Mouse (Mus musculus) yolk sac, embryonic 10.5 days (tissue): ENCODE measurements around the gene Zfp62.

Experiments used
- DNase-seq: peaks from one replicate; pipeline ENCODE4 v3.0.0-alpha.2; 2017; ENCODE audit warnings: low spot score

Zfp62 gene

DNA sequence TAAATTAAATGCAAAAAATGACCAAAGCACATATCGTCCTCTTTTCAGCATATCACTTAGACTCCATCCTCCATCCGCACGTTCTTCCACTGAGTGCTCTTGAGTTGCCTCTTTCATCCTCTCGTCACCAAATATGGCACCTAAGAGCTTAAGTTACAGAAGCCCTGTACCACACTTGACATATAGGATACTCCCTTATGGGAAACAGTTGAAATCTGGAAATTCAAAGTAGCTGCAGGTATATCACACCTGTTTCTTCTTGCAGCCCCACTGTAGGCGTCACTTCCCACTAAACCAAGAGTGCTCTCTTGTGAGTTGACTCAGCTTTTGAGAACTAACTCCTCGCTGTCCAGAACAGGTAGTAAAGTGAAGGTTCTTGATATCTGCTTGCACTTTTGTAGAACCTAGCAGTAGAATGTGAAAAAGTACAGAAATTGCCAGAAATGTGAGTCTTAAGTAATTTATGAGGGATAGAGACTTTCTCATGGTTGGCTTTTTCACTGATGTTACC, 2.0 kb downstream of the Zfp62 start:
- no peak for DNase-seq

DNA sequence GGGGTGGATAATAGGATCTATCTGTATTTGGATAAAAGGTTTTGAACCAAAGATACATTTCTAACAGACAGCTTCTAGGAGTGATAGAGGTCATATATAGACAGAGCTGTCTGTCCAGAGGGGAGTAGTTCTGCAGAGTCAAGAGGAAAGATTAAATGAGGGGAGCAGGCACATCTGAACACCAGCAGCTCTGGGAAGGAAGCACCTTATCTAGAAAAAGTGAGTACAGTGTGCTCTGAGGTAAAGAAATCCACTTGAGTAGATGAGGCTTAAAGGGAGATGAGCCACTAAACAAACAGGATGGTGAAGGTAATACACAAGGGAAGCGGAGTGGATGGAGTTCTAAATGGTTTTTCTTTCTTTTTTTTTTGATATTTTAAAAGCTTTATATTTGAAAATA, 4.4 kb downstream of the Zfp62 start:
- DNase-seq: no peak

DNA sequence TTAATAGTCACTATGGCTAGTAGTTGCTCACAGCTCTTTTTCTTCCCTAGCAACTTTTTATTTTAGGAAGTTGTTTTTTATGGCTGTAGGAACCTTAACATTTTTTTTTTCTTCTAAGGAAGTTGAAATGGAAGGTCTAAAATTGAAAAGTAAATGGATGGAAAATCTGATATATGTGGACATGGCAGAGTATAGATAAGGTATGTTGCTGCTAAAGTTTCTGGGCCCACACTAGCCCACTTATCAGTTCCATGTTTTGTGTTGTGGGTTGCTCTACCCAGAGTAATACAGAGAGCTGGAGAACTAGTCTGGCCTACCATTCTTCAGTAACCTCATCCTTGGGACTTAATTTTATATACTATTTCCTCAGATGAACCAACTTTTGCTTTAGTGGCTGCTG, 9.5 kb downstream of the Zfp62 start:
- DNase-seq: no peak

DNA sequence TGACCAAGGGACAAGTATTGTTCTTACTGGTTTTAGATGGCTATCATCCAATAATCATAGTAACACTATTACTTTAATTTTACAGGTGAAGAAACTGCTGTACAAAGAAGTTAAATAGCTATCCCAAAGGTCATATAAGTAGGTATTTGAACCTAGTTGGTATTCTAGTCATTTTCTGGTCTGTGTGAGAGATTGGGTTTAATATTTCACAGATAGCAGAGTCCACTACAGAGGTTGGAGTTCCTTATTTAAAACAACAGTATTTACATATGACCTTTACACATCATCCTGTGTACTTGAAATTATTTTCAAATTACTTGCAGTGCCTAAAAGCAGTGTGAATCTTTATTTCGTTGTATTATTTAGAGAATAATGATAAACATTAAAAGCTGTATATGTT, 10.4 kb downstream of the Zfp62 start:
- no peak for DNase-seq

DNA sequence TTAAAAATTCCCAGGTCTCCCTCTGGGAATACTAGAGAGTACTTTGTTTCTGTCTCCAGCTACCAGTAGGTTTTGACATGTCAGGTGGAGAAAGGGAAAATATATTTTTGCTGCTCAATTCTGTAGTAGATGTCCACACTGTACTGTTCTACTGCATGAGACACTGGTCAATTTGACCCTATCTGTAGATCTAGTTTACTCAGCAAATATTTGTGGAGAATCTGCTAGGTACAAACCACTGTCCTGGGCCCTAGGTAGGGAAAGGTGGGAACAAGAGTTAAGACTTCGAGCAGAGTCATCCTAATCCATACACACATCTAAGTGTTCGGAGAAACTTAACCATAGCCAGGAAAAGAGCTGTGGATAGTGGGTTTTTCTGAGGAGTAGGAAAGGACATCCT, 16.2 kb downstream of the Zfp62 start:
- DNase-seq: no peak

DNA sequence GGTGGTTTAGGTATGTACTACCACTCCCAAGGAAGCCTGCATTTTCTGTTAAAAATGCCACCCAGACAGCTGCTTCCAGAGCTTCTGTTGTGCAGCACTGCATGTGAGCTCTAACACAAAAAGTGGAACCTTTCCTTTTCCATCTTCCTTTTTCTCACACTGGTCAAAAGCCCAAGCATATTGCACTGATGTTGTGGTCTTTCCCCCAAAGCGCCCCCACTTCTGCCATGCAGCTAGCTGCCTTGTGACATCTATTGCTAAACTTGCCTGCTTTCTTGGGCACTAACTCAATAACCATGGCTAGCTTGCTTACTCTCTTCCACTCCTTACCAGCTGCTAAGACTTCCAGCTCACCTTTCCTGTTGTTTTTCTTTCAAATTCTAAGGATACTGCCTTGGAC, 21.4 kb downstream of the Zfp62 start:
- DNase-seq: no peak

DNA sequence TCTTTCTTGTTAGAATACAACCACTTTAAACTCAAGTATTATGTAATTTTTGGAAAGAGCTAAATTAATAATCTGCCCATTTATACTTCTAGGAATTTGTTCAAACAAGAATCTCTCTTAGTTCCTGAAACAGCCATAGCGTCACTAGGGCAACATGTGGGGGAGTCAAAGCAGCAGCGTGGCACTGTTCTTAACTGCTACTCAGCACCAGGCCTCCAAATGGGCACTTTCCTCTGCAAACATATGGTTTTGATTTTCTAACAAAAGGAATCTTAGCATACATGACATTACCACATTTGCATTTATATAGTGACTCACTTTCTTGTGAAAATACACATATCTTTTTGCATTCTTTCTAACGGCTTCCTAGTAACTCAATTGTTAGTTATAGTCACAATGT, 29.7 kb downstream of the Zfp62 start:
- DNase-seq: no peak

DNA sequence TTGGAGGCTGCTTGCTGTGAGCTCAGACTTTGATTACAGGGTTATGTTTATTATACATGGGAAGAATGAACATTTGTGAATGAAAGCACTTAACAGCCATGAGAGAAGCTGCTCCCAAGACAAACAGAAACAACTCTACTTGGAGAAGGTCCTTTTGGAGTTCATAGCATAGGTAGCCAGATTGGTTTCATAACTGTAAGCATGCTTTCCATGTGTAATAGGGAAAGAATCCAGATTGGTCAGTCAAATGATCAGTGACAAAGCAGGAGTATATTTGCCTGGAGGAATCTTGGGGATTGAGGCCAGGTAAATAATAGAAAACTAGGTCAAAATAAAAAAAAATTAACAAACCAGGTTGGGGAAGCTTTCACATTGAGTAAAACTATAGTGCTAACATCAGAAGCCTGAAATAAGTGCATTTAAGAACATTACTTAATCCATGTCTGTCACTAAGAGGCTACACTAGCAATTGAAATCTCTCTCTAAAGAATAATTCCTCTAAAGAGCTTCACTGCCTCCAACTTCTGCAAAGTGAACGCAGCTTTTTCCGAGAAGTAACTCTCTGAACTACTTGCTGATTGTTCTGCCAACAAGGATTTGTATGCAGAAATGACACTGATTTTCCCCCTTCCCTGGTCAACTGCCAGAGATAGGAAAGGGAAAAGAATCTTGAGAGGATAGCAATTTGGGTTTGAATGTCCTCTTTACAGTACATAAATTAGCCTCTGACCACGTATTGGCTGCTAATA, 32.5 kb downstream of the Zfp62 start:
- no peak for DNase-seq

DNA sequence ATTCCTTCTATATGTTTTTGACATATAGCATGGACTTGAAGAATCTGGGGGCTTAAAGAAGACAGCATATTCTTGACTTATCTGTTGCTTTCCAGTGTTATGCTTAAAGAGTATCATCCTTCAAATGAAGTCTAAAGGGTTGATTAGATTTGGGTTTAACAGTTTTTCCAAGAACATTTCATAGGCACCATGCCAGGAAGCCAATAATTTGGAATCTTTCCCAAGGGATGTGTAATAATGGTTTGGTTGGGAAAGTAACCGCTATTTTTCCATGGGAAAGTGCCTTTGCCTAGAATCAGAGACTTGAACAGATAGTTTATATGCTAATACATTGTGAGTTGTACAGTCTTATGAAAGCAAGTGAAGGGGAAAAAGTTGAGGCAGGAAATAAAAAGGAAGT, 33.8 kb downstream of the Zfp62 start:
- no peak for DNase-seq

DNA sequence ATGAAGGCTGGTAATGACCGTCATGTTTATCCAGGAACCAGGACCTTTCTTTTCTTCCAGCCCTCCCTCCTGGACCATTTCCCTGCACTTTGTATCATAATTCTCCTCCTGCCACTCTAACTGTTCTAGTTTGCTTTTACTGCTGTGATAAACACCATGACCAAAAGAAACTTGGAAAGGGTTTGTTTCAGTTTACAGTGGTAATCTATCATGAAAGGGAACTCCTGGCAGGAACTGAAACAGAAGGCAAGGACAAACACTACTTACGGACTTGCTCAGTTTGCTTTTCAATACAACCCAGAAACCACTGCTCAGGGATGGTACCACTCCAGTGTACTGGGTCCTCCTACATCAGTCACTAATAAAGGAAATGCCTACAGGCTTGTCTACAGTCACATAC, 34.4 kb downstream of the Zfp62 start:
- DNase-seq: no peak

DNA sequence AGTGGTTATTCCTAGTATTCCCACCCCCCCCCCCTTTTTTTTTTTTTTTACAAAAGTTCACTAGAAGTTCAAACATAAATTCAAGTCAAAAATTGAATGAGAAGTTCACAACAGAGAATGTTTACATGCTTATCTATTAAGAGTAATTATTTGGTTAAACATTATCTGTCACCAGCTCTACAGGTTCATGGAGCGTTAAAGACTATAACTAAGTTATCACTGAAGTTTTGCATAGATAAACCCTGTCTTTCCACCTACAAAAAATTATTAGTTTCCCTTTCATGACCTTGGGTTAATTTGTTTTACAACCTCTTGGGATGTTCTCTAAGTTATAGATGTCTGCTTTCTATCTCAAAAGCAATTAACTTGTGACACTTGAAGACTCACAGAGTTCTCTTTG, 37.2 kb downstream of the Zfp62 start:
- DNase-seq: no peak

DNA sequence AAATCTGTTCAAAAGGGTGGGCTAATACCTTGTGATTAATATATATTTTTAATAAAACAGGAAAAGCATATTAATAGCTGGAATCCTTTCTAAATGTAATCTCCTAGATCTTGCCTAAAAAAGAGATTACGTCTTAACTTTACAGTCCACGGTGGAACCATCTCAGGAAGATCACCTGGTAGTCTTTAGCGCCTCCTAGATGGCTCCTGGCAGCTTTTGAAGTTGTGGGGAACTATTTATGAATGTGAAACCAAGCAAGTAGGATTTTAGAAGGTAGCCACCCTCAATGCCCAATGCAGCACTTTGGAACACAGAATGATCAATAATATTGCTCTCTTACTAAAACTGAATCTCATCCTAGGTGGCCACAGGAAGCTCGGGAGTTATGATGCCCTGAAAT, 37.8 kb downstream of the Zfp62 start:
- DNase-seq: no peak

DNA sequence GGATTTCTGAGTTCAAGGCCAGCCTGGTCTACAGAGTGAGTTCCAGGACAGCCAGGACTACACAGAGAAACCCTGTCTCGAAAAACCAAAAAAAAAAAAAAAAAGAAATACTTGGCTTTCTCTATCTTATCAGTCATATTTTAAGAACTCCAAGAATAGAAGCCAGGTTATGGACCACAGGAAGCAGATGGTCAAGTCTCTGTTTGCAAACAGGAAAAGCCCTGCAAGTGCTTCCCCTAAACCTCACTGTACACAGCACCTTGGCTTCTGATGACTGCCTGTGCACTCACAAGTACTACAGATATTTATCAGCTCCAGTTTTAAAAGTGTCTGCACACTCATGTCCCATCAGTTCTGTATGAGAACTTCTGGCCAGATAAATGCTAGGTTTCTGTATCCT, 38.4 kb downstream of the Zfp62 start:
- DNase-seq: no peak

DNA sequence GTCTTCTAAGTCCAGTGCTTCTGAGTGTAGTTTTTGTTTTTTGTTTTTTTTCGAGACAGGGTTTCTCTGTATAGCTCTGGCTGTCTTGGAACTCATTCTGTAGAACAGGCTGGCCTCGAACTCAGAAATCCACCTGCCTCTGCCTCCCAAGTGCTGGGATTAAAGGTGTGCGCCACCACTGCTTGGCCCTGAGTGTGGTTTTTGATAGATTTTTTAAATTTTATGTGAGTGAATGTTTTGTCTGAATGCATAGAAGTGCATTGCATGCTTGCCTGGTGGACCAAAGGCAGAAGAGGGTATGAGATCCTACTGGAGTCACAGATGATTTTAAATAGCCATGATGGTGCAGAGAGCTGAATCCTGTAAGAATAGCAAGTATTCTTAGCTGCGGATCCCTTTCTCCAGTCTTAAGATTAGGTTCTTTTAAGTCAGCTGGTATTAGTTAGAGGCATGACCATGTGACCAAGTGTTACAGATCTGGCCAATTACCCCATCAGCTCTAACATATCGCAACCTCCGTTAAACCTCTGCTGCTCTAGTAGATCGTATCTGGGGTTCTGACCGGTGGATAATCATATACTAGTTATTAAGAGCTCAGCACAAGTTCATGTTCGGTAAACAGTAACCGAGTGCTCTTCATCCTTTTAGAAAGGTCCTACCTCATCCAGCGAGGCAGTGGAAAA, 40.0 kb downstream of the Zfp62 start:
- no peak for DNase-seq

DNA sequence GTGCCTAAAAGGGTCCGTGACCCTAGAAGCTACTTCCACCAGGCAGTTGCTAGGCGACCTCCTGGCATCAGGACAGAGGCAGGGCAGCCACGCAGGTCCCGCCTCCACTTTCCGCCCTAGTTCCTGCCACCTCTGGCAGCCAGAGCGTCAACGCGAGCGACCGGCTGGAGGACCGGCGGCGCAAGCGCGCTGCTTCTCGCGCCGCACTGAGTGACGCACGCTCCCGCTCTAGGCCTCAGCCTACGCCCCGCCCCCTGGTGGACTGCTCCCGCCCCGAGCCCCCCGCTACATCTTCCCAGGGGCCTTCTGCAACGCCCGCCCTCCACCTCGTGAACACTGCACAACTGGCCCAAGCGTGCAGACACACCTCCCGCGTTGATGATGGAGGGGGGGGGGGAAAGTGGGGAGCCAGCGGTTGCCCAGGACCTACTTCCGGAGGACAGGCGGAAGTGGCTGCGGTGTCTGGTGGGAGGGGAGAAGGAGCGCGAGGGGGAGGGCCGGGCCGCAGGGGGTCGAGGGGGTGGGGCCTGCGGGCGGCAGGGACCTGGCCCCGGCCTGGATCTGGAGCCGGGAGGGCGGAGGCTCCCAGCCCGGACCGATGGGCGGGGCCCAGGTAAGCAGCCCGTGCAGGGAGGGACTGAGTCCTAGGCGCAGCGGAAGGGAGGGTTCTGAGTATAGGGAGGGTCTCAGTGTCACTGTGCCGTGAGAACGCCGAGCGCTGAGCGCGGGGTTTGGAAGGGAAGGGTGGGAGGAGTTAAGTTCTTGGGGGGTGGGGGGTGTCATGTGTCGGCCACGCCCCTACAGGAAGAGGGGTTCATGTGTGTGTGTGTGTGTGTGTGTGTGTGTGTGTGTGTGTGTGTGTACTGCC, 40.9 kb downstream of the Zfp62 start, which contains the start of gene Mgat1:
Gene Mgat1 (plus strand): TSS at position 465 of the 868 bp plus-strand sequence.
- DNase-seq: peak; percentile 100

DNA sequence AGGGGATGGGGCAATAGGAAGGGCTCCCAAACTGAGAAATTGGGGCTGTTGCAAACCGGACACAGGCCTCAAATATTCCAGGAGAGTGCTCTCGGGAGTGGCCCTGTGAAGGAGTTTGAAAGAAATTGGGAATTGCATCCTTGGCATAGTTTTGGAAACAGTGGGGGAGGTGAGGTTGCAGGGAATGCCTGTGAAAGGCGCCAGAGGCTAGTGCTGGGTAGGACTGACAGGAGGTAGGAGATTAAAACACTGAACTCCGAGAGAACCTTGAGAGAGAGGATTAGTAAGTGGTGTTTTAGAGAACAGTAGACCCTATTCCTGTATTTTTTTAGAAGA, 41.5 kb downstream of the Zfp62 start:
- no peak for DNase-seq

DNA sequence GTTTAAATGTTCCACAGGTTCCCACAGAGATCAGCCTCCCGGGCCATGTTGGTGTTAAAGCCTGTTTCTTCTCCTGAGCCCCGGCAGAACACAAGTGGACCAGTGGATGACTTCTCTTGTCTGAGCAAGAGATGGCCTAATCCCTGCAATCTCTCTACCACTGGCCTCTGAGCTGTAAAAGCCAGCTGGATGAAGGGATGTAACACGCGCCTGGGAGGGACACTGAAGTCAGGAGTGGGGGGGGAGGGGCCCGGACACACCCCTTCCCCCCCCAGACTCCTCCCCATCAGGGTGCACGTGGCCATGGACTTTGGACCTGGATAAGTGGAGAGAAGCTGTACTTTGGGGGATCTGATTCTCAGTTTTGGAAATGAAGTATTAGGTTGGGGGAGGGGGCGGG, 42.1 kb downstream of the Zfp62 start:
- peak; percentile 81 for DNase-seq

DNA sequence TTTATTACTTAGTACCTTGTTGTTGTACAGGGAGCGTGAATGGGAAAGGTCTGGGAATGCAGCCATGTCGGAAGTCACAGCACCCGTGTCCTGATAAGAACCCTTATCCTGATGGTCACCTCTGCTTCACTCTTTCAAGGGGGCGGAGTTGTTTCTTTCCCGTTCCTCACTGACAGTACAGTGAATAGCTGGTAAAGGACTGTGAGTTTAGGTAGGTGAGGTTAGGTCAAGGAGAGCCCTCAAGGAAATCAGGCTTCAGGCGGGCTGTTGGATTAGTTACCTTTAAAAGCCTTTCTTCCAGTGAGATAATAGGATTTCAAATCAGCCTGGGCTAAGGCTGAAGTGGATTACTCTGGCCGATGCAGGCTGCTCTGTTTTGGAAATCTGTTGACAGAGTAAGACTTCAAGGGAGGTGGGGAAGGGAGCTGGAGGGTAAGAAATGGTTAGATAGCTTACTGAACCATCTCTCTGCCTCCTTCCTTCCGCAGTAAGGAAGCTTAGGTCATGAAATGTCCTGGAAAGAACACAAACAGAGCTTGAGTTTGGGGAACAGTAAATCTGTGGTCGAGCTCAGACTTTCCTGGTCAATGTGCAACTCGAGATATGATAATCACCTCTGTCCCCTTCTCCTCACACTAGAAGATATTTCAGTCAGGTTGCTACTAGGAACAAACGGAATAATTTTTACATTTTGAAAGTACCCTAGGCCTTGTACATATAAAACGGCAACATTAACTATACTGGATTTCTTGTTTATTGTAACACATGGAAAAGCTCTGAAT, 42.7 kb downstream of the Zfp62 start:
- no peak for DNase-seq

DNA sequence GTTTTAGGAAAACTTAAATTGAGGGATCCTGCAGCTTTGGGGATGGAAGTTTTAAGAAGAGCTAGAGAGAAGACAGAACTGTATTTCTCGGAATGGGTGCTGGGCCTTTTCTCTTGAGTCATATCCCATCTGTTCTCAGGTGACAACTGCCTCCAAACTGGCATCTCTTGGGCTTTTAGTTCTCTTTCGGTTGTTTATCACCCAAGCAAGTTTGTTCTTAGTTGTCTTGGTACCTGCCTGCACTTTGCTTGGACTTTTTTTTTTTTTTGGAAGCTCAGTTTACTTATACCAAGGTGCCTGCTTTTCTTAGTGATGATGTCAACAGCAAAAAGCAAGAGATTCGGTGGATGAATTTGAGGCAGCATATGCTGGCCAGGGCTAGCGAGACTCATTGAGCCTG, 43.4 kb downstream of the Zfp62 start:
- no peak for DNase-seq

DNA sequence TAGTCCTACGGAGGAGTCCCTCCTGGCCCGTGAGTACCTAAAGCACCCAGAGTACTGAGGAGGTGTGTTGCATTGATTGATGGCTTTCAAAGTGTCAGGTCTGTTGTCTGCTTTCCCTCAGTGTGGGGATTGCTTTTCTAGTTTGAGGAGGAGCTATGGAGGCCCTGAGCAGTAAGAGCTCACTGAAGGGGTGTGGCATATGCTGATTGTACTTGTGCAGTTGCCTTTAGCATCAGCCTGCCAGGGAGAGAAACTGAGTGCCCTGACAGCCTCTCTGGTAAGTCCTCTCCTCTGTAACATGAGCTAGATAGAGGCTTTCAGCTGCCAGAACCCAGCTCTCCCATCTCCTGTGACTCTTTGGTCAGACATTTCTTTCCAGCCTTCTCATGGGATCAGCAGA, 44.2 kb downstream of the Zfp62 start:
- no peak for DNase-seq

DNA sequence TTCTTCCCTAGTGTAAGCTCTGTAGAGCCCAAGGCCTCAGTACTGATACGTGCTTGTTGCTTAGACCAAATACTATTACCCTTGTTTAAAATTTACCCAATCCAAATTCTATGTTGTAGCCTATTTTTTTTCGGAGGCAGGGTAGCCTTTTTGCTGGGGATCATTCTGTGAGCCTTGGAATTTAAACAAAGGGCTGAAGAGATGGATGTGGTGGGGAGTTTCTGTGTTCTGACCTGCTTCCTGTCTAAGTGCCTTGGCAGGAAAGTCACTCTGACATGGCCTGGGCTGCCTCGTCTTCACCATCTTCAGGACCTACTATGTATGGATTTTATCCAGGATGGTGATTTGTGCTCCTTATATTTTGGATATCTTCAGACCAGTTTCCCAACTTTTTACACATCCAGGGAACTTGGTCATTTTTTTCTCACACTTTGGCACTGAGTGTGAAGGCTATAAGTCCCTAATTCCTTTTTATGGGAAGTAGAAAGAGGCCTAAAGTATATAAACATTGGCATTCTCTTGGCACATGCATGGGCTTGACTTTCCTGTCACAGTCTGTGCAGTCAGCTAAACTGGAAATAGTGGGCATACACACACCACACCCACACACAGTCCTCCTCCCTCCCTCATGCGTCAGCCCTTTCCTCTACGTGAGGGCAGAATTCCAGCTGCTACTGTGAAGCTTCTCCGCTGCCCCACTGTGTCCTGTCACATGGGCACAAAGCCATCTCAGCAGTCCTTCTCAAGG, 45.3 kb downstream of the Zfp62 start:
- no peak for DNase-seq
